Mouse (Mus musculus) cerebellum, adult 2 months (tissue): ENCODE data around the gene Actn1. TPM values are rescaled to one million over a fixed set of nuclear protein-coding genes. Genes with fewer than 3 reads are reported as not detected.
A peak's percentile ranks its signal among the peaks of the same experiment; 100 is the strongest.

Experiments
- DNase-seq, 2 experiments: peaks; one replicate each; pipeline ENCODE4 v3.0.0; 2021
- H3K27ac ChIP-seq: fragments of 200-500 bp; 2 replicates; pipeline ENCODE4 v1.5.1; 2012; ENCODE audit warnings: low read length, control low read depth, inconsistent platforms; ENCODE audit not compliant: insufficient read depth
- H3K27me3 ChIP-seq: fragments of 200-500 bp; 2 replicates; pipeline ENCODE4 v1.6.1; 2012; ENCODE audit warnings: inconsistent platforms, mild to moderate bottlenecking, low read length, moderate library complexity; ENCODE audit not compliant: control insufficient read depth, insufficient read depth
- H3K4me1 ChIP-seq: fragments of 200-500 bp; 2 replicates; pipeline ENCODE4 v1.6.1; 2011; ENCODE audit warnings: low read length; ENCODE audit not compliant: control insufficient read depth, insufficient read depth
- H3K4me3 ChIP-seq: fragments of 200-500 bp; replicated peaks from 2 replicates; pipeline ENCODE3; 2011; ENCODE audit warnings: mild to moderate bottlenecking, low read depth, low read length, control low read depth; ENCODE audit not compliant: insufficient read depth
- CTCF ChIP-seq: fragments of 200-500 bp; IDR thresholded peaks from 2 replicates; pipeline ENCODE4 v1.5.1; 2011; ENCODE audit warnings: low read depth, mild to moderate bottlenecking, control low read depth, low read length, moderate library complexity, borderline replicate concordance; ENCODE audit not compliant: insufficient read depth
- POLR2A ChIP-seq: fragments of 200-500 bp; IDR thresholded peaks from 2 replicates; pipeline ENCODE4 v1.6.1; 2011; ENCODE audit warnings: low read length, control low read depth, borderline replicate concordance; ENCODE audit not compliant: insufficient read depth
- WGBS: fragments of 180-500 bp; shearing (Covaris S2); methylation state at CpG from one replicate; pipeline ENCODE4 v1.1.7; 2018; 5-methylcytosine and 5-hydroxymethylcytosine counted together
- polyA plus RNA-seq: library from polyadenylated mRNA; depleted of rRNA; stranded (reverse); fragments of >200 nt; gene quantifications from 2 replicates; pipeline ENCODE4 v1.2.3, GENCODE M21; 2012

Actn1 gene
- polyA plus RNA-seq, 1 experiment: 30.0 TPM

DNA sequence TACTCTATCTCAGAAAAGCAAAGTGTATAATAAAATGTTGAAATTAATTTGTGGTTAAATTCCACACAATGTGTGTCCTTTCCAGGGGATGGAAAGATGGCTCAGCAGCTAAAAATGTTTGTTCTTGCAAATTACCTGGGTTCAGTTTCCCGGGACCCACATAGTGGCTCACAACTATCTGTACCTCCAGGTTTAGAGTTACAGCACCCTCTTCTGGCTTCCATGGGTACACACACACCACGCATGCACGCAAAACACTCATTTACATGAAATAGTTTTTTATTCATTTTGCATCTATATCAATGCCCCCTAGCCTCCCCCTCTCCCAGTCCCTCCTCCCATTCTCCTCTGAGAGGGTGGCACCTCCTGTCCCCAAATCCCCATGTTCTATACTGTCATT is 97.7 kb downstream of the Actn1 start:
- TF ChIP-seq CTCF: peak; percentile 9; the same call in 1 of the 2 replicates
- no peak for TF ChIP-seq POLR2A
- no peak for DNase-seq
- H3K4me1 ChIP-seq: no peaks in the 10 kb centered on the region
- H3K27ac ChIP-seq: no peak overlapping the region
- H3K27me3 ChIP-seq: no peaks in the 10 kb centered on the region
- WGBS: 73% methylated on average over 3 of the region's 3 CpGs
- no peak overlapping the region for H3K4me3 ChIP-seq

DNA sequence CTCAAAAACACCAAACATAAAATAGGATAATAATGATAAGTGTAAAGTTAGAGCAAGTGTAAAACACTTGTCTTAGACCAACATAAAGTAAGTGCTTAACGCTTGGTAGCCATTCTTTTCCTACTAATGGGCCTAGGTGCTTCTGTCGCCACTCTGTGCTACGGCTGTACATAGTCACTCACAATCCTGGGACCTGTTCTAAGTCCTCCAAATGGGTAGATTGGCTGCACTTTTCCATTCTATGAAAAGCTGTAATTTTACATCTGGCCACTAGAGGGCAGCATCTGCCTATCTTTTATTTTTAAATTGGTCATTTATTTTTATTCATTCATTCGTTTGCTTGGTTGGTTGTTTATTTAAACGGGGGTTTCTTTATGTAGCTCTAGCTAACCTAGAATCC is 102.5 kb downstream of the Actn1 start:
- no peak for TF ChIP-seq POLR2A
- TF ChIP-seq CTCF: peak; percentile 23; the same call in 1 of the 2 replicates
- H3K27me3 ChIP-seq: no peaks in the 10 kb centered on the region
- no peak overlapping the region for H3K4me3 ChIP-seq
- H3K27ac ChIP-seq: no peak overlapping the region
- WGBS: 5% methylated on average over 5 of the region's 5 CpGs
- DNase-seq: no peak
- H3K4me1 ChIP-seq: no peaks in the 10 kb centered on the region

DNA sequence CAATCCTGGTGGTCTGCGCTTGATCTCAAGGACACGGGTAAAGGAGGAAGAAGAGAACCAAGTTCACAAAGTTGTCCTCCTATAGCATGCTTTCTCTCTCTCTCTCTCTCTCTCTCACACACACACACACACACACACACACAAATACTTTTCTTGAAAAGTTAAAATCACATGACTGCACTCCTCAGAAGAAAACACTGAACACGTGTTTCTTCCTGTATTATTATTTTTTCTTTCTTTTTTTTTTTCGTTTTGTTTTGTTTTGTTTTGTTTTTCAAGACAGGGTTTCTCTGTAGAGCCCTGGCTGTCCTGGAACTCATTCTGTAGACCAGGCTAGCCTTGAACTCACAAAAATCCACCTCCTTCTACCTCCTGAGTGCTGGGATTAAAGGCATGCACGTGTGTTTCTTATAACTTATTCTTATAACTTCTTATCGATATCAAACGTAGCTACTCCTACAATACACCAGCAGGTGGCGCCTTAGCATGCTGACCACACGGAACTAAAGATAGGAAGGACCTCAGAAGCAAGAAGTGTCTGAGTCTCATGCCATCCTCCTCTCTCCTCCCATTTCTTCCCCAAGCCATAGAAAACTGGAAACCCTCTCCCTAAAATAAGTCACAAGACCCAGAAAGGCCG is 106.4 kb downstream of the Actn1 start:
- 39% methylated on average over 10 of the region's 10 CpGs for WGBS
- H3K27me3 ChIP-seq: no peaks in the 10 kb centered on the region
- no peak overlapping the region for H3K27ac ChIP-seq
- H3K4me3 ChIP-seq: no peak overlapping the region
- TF ChIP-seq POLR2A (no peak), CTCF (peak; percentile 67; the same call in 1 of the 2 replicates)
- no peaks in the 10 kb centered on the region for H3K4me1 ChIP-seq
- DNase-seq: peak in 1 of 2 experiments; percentile 46

DNA sequence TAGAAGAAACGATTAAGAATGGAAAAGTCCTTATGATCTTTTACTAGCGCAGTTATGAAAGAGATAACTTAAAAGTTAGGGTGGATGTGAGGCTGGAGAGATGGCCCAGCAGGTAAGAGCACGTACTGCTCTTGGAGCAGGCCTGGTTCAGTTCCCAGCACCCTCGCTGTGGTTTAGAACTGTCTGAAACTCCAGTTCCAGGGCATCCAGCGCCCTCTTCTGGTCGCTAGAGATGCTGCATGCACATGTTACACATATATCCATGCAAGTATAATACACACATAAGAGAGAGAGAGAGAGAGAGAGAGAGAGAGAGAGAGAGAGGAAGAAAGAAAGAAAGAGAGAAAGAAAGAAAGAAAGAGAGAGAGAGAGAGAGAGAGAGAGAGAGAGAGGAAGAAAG is 107.1 kb downstream of the Actn1 start:
- DNase-seq: no peak
- no peaks in the 10 kb centered on the region for H3K27me3 ChIP-seq
- TF ChIP-seq POLR2A (no peak), CTCF (no peak; the same call in 1 of the 2 replicates)
- 84% methylated on average over 6 of the region's 6 CpGs for WGBS
- H3K4me1 ChIP-seq: no peaks in the 10 kb centered on the region
- no peak overlapping the region for H3K4me3 ChIP-seq
- no peak overlapping the region for H3K27ac ChIP-seq

DNA sequence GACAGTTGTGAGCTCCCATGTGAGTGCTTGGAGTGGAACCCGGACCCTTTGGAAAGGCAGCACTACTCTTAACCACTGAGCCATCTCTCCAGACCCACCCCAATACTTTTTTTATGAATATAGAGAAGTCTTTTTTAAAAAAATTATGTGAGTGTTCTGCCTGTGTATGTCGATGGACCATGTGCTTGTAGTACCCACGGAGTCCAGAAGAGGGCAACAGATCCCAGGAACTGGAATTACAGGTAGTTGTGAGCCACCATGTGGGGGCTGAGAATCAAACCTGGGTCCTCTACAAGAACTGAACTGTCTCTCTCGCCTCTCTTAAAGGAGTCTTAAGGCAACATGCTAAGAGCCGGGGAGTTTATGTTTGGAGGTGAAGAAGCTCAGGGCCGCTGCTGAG is 108.3 kb downstream of the Actn1 start:
- 89% methylated on average over 6 of the region's 6 CpGs for WGBS
- no peaks in the 10 kb centered on the region for H3K27me3 ChIP-seq

DNA sequence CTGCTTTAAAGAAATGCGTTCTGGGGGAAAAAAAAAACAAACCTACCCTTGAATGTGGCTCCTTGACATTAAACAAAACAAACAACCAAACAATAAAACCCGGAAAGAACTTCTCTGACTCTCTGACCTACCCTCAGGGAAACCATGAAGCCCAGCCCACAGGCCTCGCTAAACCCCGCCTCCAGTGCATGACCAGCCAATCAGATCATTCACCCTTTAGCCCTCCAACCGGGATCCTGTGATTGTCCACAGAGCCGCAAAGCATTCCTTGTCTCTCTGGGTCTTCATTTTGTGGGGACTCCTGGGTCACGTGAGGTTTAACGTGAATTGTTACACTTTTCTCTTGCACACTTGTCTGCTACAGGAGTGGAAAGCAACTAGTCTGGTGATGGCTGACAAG is 109.5 kb downstream of the Actn1 start:
- DNase-seq: no peak
- Histone ChIP-seq H3K27me3 (no peaks in the 10 kb centered on the region), H3K4me1 (no peaks in the 10 kb centered on the region), H3K27ac (no peak overlapping the region), H3K4me3 (no peak overlapping the region)
- WGBS: 42% methylated on average over 8 of the region's 8 CpGs
- no peak for TF ChIP-seq CTCF
- TF ChIP-seq POLR2A: no peak

More for the DNA sequence above, 108.3 kb downstream of the Actn1 start:
- DNase-seq: no peak
- no peaks in the 10 kb centered on the region for H3K4me1 ChIP-seq
- no peak overlapping the region for H3K27ac ChIP-seq
- H3K4me3 ChIP-seq: no peak overlapping the region
- TF ChIP-seq POLR2A: no peak
- peak; percentile 19; the same call in 1 of the 2 replicates for TF ChIP-seq CTCF

DNA sequence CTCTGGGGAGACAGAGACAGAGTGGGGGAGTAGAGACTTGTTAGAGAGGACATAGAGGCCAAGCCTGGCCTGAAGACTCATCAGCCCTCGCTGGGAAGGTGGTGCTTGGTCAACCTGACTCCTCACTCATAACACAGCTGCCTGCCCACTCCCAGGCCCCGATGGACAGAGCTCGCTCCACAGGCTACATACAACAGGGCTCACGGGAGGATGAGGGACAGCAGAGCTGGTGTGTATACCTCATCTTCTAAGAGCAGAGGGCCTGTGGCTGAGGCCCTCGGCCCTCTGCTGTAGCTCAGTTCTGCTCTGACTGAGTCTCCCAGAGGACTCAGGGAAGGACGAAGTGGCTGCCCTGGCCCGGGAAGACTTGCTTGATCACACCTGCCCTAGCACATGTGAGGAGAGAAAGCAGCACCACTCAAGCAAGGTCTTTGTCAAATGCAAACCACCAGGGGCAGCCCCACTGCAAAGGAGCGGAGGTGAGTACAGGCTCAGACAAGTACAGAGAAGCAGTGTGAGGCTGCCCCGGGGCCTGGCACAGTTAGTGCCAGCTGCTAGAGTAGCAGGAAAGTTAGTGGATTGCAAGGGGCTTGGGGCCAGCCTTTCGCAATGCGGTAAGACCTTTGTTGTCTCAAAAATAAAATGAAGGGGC is 112.5 kb downstream of the Actn1 start:
- no peak for TF ChIP-seq CTCF
- no peak for TF ChIP-seq POLR2A
- no peaks in the 10 kb centered on the region for H3K27me3 ChIP-seq
- 83% methylated on average over 11 of the region's 11 CpGs for WGBS
- H3K4me3 ChIP-seq: no peak overlapping the region
- DNase-seq: no peak
- H3K4me1 ChIP-seq: no peaks in the 10 kb centered on the region
- no peak overlapping the region for H3K27ac ChIP-seq
